Mouse (Mus musculus): ENCODE results near the gene Gm14214. TPM values are rescaled to one million over a fixed set of nuclear protein-coding genes. Genes with fewer than 3 reads are reported as not detected.

Gene Gm14214
- total and polyA plus RNA-seq, 2 experiments from 2014 or later: not detected

- TF ChIP-seq CTCF (IDR thresholded peaks at IDR 0.05; ENCODE audit: low read depth): no peak
- H3K4me3 ChIP-seq (ENCODE audit: low read length): no peak overlapping the region
- no peak overlapping the region for H3K4me2 ChIP-seq (ENCODE audit: low read depth, low read length)
- WGBS: 55% methylated on average over 1 of the region's 1 CpGs
- H3K27me3 ChIP-seq (ENCODE audit: insufficient read depth, low read length): no peaks in the 10 kb centered on the region
- DNase-seq (ENCODE audit: low spot score) (no peak), ATAC-seq (no peak)
- H3K4me1 ChIP-seq (ENCODE audit: insufficient read depth, low read length): 0 out of 2 replicates have a peak, but pooled peaks cover 5% of the 10 kb centered on the region
- no peak overlapping the region for H3K9ac ChIP-seq (replicated peaks; ENCODE audit: low read length)
- H3K9me3 ChIP-seq (ENCODE audit: low read length): no peaks in the 10 kb centered on the region
- H3K27ac ChIP-seq: no peak overlapping the region
- H3K36me3 ChIP-seq (ENCODE audit: insufficient read depth, low read length): no peaks in the 10 kb centered on the region
Observed at GRCm38 (mm10) chr2:154807689-154808088, 37.9 kb upstream of the Gm14214 start.

- no peak overlapping the region for H3K9ac ChIP-seq (replicated peaks; ENCODE audit: low read length)
- no peaks in the 10 kb centered on the region for H3K27me3 ChIP-seq (ENCODE audit: insufficient read depth, low read length)
- no peaks in the 10 kb centered on the region for H3K9me3 ChIP-seq (ENCODE audit: low read length)
- ATAC-seq (no peak), DNase-seq (ENCODE audit: low spot score) (no peak)
- no peak overlapping the region for H3K4me2 ChIP-seq (ENCODE audit: low read depth, low read length)
- H3K4me1 ChIP-seq (ENCODE audit: insufficient read depth, low read length): 0 out of 2 replicates have a peak, but pooled peaks cover 5% of the 10 kb centered on the region
- WGBS: 67% methylated on average over 4 of the region's 4 CpGs
- H3K36me3 ChIP-seq (ENCODE audit: insufficient read depth, low read length): no peaks in the 10 kb centered on the region
- no peak overlapping the region for H3K27ac ChIP-seq
- no peak for TF ChIP-seq CTCF (IDR thresholded peaks at IDR 0.05; ENCODE audit: low read depth)
- H3K4me3 ChIP-seq (ENCODE audit: low read length): no peak overlapping the region
Observed at GRCm38 (mm10) chr2:154803845-154804244, 34.0 kb upstream of the Gm14214 start.

GRCm38 (mm10) chr2:154803372-154803771 is 33.5 kb upstream of the Gm14214 start:
- WGBS: 87% methylated on average over 1 of the region's 1 CpGs
- no peak for ATAC-seq

GRCm38 (mm10) chr2:154791661-154792642 is 22.1 kb upstream of the Gm14214 start:
- peak; percentile 13 for ATAC-seq
- WGBS: under 1% methylated on average over 46 of the region's 67 CpGs
- peak overlapping the region; percentile 56 for H3K9ac ChIP-seq (replicated peaks; ENCODE audit: low read length)

More at GRCm38 (mm10) chr2:154803372-154803771, 33.5 kb upstream of the Gm14214 start:
- TF ChIP-seq CTCF (IDR thresholded peaks at IDR 0.05; ENCODE audit: low read depth): no peak
- H3K27me3 ChIP-seq (ENCODE audit: insufficient read depth, low read length): no peaks in the 10 kb centered on the region
- H3K27ac ChIP-seq: no peak overlapping the region
- no peak overlapping the region for H3K4me3 ChIP-seq (ENCODE audit: low read length)
- no peak for DNase-seq (ENCODE audit: low spot score)
- H3K9ac ChIP-seq (replicated peaks; ENCODE audit: low read length): no peak overlapping the region
- 0 out of 2 replicates have a peak, but pooled peaks cover 5% of the 10 kb centered on the region for H3K4me1 ChIP-seq (ENCODE audit: insufficient read depth, low read length)
- H3K9me3 ChIP-seq (ENCODE audit: low read length): no peaks in the 10 kb centered on the region
- no peak overlapping the region for H3K4me2 ChIP-seq (ENCODE audit: low read depth, low read length)
- H3K36me3 ChIP-seq (ENCODE audit: insufficient read depth, low read length): no peaks in the 10 kb centered on the region

GRCm38 (mm10) chr2:154790656-154791483 is 21.0 kb upstream of the Gm14214 start, which contains the start of the genes Raly and a:
Gene Raly, plus strand, starts transcription at chr2:154791096.
Gene a, plus strand, starts transcription at chr2:154791402.
- H3K4me3 ChIP-seq (ENCODE audit: low read length): peak within 1 kb of the TSS; percentile 92
- no peaks in the 10 kb centered on the region for H3K27me3 ChIP-seq (ENCODE audit: insufficient read depth, low read length)
- H3K4me2 ChIP-seq (ENCODE audit: low read depth, low read length): peak within 1 kb of the TSS; percentile 86
- H3K27ac ChIP-seq: peak within 1 kb of the TSS; percentile 91
- DNase-seq (ENCODE audit: low spot score) (peak; percentile 97), ATAC-seq (peak; percentile 96)
- 0 out of 2 replicates have a peak, but pooled peaks have one; percentile 24 for TF ChIP-seq CTCF (IDR thresholded peaks at IDR 0.05; ENCODE audit: low read depth)
- no peaks in the 10 kb centered on the region for H3K9me3 ChIP-seq (ENCODE audit: low read length)
- H3K9ac ChIP-seq (replicated peaks; ENCODE audit: low read length): peak within 1 kb of the TSS; percentile 56
- H3K36me3 ChIP-seq (ENCODE audit: insufficient read depth, low read length): no peaks in the 10 kb centered on the region
- under 1% methylated on average over 70 of the region's 89 CpGs for WGBS
- H3K4me1 ChIP-seq (ENCODE audit: insufficient read depth, low read length): peaks cover 14% of the 10 kb centered on the region; the same call in 1 of the 2 replicates

More at GRCm38 (mm10) chr2:154791661-154792642, 22.1 kb upstream of the Gm14214 start:
- H3K4me3 ChIP-seq (ENCODE audit: low read length): peak overlapping the region; percentile 92
- TF ChIP-seq CTCF (IDR thresholded peaks at IDR 0.05; ENCODE audit: low read depth): no peak
- peak overlapping the region; percentile 86 for H3K4me2 ChIP-seq (ENCODE audit: low read depth, low read length)
- H3K4me1 ChIP-seq (ENCODE audit: insufficient read depth, low read length): peaks cover 14% of the 10 kb centered on the region; the same call in 1 of the 2 replicates
- H3K27ac ChIP-seq: peak overlapping the region; percentile 91
- peak; percentile 71 for DNase-seq (ENCODE audit: low spot score)
- H3K36me3 ChIP-seq (ENCODE audit: insufficient read depth, low read length): no peaks in the 10 kb centered on the region
- no peaks in the 10 kb centered on the region for H3K27me3 ChIP-seq (ENCODE audit: insufficient read depth, low read length)
- H3K9me3 ChIP-seq (ENCODE audit: low read length): no peaks in the 10 kb centered on the region

- 6% methylated on average over 14 of the region's 14 CpGs for WGBS
- TF ChIP-seq CTCF (IDR thresholded peaks at IDR 0.05; ENCODE audit: low read depth): no peak
- H3K9ac ChIP-seq (replicated peaks; ENCODE audit: low read length): peak overlapping the region; percentile 56
- H3K9me3 ChIP-seq (ENCODE audit: low read length): no peaks in the 10 kb centered on the region
- no peaks in the 10 kb centered on the region for H3K36me3 ChIP-seq (ENCODE audit: insufficient read depth, low read length)
- no peak for ATAC-seq
- DNase-seq (ENCODE audit: low spot score): no peak
- peak overlapping the region; percentile 91 for H3K27ac ChIP-seq
- H3K27me3 ChIP-seq (ENCODE audit: insufficient read depth, low read length): no peaks in the 10 kb centered on the region
- H3K4me3 ChIP-seq (ENCODE audit: low read length): peak overlapping the region; percentile 92
- peaks cover 14% of the 10 kb centered on the region; the same call in 1 of the 2 replicates for H3K4me1 ChIP-seq (ENCODE audit: insufficient read depth, low read length)
- H3K4me2 ChIP-seq (ENCODE audit: low read depth, low read length): peak overlapping the region; percentile 86
Observed at GRCm38 (mm10) chr2:154789977-154790655, 20.3 kb upstream of the Gm14214 start.
